Mouse (Mus musculus) left cerebral cortex, postnatal 25 days (tissue): ENCODE data around the gene Sntg2. TPM values are rescaled to one million over a fixed set of nuclear protein-coding genes. Genes with fewer than 3 reads are reported as not detected.

Source experiments
- DNase-seq, 2 experiments: peaks; one replicate each; pipeline ENCODE4 v3.0.0; 2022; ENCODE audit warnings: low spot score in 2 of 2, mixed read lengths in 1 of 2
- intact Hi-C: fragments of 180-260 bp; cut with DNase I; formaldehyde crosslinking; loops from one replicate; pipeline ENCODE4 v1.15.1; 2025
- total RNA-seq, 2 experiments: library from RNA; stranded (reverse); gene quantifications; 2 replicates each; pipeline ENCODE4 v1.2.3; 2021

Sntg2 gene
- total RNA-seq, result 1 to 10 TPM; 6.5 to 9.9 TPM

DNA sequence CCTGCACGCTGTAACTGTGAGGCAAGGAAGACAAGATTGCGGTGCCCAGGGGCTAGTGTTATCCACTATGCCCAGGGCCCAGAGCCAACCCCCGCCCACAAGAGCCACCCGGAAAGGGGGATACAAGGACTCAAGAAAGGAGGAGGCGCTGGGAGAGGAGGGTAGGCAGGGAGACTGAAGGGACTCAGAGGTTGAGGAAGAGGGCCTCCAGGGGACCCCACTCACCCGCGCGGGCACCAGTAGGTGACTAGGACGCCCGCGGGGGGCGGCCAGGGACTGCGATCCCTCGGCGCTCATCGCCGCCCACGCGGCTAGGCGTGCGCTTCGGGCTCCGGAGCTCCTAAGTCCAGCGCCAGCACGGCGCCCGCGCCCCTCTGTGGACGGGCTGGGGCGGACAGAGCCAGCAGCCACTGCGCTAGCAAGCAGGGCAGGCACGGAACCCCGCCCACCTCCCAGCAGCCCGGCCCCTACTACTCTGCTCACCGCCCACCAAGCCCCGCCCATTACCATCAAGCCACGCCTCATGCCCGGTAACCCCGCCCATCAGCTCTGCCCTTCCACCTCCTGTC is at the start of gene Sntg2:
TSS of gene Sntg2 (minus strand) at position 443 of the 569 bp plus-strand sequence.
- intact Hi-C loops, result loop anchor here (1.0 to 10.0 kb wide), 2 partner anchors 245 to 438 kb away; partner anchors contain the start of gene Pxdn
- DNase-seq, result peak; percentile 63 to 69

DNA sequence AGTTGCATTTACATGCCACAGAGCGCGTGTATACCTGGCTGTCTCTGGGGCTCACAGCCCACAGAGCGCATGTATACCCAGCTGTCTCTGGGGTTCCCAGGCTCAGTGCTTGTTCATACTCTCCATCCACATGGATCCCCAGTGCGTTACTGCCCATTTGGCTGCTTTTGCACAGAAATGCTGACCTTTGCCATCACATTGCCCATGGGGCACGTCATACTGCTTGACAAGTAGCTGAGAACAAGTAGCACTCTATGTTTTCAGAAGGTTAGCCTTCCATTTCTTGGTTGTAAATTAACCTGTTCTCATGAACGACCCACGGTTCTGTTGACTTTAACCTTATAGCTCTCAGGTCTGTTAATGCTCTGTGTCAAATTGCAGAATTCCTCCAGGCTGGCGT is 43.4 kb upstream of the Sntg2 start:
- DNase-seq, result no peak
- intact Hi-C loops, result no loop called here

DNA sequence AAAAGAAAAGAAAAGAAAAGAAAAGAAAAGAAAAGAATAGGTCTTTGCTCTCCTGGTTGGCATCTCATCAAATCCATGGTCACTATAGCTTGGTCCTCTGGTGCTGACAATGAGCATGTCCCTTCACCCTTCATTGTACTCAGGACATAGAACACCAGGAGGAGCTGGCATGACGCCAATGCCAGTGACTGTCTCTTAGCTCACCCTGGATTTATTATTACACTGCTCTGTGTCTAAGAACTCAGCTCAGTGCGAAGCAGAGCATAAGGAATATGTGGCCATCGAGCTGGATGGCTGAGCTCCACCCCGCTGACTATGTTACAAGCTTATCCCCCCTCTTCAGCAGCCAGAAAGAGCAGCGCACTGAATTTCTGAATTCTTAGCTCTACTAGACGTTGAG is 42.8 kb upstream of the Sntg2 start:
- DNase-seq, result no peak
- intact Hi-C loops, result no loop called here

DNA sequence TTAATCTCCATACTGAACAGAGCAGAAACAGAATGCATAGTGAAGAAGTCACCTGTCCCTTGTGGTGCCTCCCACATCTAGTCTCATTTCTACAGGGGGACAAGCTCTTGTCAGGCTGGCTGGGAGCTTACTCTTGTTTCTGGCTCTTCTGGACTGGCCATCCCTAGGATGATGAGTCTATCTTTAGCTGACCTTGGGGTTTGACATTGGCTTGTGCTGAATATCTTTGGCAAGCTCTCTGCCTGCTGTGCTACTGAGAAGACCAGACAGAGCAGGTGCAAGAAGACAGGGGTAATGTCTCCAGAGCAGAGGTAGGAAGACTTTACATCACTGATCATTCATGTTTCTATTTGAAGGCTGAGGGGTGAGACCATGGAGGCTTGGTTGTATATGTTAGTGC is 29.5 kb upstream of the Sntg2 start:
- no peak for DNase-seq
- intact Hi-C loops, result no loop called here

DNA sequence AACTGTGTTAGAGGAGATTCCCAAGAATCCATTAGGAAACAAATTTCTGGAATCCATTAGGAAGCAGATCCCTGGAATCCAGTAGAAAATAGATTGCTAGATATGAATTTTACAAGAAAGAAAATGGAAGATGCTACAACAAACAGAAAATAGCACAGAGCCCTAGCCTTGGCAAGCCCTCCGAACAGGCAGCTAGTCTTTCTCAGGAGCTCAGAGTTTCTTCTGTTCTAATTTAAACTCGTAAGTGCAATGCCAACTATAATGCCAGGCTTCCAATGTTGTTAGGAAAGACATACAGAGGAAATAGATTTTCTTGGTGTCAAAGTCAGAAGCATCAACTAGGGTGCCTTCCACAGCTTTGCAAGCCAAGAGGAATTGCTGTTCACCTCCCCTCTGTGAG is 27.4 kb upstream of the Sntg2 start:
- intact Hi-C loops, result no loop called here
- DNase-seq, result peak in 1 of 2 experiments; percentile 53

DNA sequence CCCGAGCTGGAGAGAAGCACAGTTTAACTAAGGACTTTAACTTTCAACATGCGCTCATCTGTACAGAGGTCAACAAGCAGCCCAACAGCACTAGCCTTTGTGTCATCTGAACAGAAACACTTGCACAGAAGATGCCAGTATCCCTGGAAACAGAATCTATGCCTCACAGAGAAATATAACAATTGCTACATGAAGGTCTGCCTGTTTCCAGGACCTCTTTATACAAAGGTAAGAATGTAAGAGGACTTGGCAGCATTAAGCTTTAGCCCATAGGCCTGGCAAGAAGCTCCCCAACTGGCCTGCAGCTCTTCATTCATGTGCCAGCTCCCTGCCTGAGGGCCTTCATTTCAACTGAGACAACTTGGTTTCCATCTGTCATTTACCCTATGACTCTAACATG is 26.9 kb upstream of the Sntg2 start:
- no peak for DNase-seq
- intact Hi-C loops, result no loop called here

DNA sequence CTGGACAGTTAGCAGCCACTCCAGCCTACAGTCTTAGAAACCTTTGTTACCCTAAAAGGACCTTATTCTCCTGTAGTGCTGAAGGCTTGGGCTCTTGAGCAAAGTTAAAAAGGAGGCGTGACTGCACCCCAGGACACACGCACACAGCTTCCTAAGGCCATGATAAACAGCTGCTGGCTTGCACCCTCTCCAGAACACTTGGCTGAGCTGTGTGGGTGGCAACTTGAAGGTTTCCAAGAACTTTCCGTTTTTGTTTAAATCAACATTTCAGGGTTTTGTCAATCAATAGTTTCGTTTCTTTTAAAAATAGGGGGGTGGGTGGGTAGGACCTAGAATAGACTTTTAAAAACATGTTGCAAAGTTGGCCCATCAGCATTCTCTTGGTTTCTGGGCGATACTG is 882 bp downstream of the Sntg2 start:
- intact Hi-C loops, result loop anchor here (10.0 kb wide), 1 partner anchor 437 kb away; the partner anchor contains the start of gene Pxdn

DNA sequence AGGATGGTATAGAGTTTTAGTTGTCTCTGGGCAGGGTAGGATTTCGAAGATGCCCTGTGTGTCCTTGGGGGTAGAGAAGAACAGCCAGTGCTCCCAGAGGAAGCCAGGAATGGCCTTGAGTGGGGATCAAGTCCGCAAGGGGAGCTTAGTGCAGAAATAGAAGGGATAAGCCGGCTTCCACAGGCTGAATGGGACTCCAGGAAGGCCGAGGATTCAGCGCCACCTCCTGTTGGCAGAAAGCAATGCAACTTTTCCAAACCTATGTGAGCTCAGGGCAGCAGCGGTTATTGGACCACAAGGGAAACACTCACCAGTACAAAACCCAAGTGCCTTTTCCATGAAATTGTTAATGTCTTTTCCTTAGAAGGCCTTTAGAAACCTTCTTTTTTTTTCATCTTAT is 3.4 kb downstream of the Sntg2 start:
- peak; percentile 87 to 93 for DNase-seq
- intact Hi-C loops, result loop anchor here (1.0 to 10.0 kb wide), 4 partner anchors 117 to 435 kb away; partner anchors contain the start of gene Pxdn

More for the DNA sequence above, 882 bp downstream of the Sntg2 start:
- DNase-seq, result no peak

DNA sequence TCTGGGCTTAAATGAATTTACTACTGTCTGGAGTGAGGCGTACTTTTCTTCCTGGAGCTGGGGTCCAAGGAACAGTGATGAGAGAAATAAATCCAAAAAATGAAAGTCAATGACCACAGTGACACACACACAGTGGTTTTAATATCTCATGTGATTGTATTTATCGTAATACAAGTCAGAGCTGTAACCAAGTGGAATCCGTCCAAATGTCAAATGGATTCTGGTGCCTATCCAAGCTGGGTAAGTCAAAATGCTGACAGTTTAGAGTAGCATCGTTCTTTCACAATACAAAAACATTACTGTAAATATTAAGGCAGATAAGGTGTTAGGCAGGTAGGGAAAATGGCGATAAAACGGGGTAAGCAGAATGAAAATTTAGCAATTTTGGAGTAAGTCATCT is 4.0 kb downstream of the Sntg2 start:
- intact Hi-C loops, result loop anchor here (1.0 to 5.0 kb wide), 2 partner anchors 117 to 170 kb away; no protein-coding TSS in a partner anchor
- no peak for DNase-seq

DNA sequence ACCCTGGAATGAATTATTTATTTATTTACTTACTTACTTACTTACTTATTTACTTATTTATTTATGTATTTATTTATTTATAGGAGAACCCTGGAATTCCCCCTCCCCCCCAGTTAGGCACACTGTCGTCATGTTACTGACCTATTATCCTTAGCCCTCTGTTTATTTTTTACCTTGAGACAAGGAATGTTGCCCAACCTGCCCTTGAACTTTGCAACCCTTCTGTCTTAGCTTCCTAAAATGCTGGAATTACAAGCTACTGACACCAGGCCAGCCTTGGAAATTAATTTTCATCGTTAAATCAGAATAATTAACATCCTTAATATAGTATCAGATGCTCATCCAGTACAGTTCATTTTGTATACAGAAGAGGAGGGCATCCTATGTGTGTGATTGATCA is 10.9 kb downstream of the Sntg2 start:
- intact Hi-C loops, result no loop called here

DNA sequence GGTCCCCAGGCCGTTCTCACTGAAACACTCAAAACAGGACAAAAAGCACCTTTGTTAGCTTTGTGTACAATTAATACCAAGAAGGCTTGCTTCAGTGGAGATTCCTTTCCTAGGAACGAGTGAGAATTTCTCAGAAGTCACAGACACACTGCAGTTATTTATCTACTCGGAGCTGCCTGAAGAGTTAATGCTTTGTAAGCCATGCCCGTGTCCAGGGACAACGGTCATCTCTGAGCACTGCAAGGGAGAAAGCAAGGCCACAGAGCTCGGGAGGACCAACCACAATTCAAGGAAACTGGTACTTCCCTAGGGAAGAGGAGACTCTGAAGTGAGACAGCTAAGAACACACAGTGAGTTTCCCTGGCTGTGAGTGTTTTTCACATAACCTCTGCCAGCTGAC is 15.5 kb downstream of the Sntg2 start:
- intact Hi-C loops, result no loop called here

More for the DNA sequence above, 10.9 kb downstream of the Sntg2 start:
- no peak for DNase-seq

DNA sequence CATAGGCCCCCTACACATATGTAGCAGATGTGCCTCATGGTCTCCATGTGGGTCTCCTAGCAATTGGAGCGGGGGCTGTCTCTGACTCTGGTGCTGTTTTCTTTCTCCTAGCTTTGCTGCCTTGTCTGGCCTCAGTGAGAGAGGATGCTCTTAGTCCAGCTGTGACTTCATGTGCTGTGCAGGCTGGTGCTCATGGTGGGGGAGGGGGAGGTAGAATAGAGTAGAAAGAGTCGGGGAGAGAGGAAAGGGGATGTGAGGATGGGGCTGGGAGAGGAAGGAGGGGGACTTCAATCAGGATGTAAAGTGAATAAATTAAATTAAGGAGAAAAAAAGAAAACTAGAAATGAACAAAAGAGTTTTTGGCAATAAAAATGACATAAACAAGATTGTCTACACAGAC is 20.8 kb downstream of the Sntg2 start:
- intact Hi-C loops, result no loop called here
- no peak for DNase-seq

More for the DNA sequence above, 15.5 kb downstream of the Sntg2 start:
- DNase-seq, result no peak

DNA sequence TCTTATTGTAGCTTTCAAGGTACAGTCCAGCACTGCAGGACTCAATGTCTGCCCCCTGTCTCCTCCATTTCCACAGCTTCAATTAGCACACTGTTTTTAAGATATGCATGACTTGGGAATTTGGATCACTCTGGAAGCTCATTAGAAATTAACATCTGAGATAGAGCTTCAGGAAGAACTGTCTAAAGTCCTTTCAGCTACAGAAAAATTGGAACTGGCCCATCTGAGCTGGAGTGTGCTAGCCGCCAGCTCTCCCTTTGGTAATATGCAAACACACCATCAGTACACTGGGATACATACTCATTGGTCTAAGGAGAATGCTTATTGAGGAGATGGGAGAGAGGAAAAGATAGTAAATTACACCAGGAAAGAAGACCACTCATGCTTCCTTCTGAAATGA is 25.1 kb downstream of the Sntg2 start:
- intact Hi-C loops, result no loop called here

DNA sequence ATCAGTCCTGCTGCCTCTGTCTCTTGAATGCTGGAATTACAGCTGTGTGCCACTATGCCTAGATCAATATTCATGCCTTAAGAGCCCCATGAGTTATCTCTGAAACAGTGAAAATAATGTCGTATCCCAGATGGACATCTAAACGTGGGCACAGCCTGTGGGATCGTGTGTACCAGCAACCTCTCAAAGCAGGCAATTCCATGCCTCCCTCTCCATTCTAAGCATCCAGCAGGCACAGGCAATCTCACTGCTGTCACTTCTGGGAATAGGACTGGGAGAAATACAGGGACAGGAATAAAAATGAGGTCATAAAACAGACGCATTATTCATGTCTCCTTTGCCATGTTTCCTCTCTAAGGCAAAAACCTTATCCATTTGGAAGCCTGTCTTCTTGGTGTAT is 25.9 kb downstream of the Sntg2 start:
- intact Hi-C loops, result no loop called here
- peak in 1 of 2 experiments; percentile 47 for DNase-seq

More for the DNA sequence above, 25.1 kb downstream of the Sntg2 start:
- DNase-seq, result no peak

DNA sequence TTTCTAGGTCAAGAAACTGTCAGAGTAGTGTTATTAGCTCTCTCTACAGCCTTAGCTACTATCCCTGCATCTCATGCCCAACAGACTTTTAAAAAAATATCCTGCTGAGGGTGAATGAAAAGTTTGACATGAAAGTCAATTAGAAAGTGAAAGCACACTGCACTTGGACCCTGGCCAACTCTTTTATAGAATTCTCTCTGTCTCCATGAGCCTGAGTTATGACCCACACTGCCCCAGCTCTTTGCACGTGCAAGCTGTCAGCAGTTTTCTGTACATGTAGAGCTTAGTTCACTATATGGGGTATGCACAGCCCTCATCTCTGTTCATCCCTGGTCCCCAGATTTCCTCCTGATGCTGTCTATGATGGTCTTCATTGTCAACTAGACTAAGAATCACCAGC is 28.4 kb downstream of the Sntg2 start:
- intact Hi-C loops, result no loop called here

DNA sequence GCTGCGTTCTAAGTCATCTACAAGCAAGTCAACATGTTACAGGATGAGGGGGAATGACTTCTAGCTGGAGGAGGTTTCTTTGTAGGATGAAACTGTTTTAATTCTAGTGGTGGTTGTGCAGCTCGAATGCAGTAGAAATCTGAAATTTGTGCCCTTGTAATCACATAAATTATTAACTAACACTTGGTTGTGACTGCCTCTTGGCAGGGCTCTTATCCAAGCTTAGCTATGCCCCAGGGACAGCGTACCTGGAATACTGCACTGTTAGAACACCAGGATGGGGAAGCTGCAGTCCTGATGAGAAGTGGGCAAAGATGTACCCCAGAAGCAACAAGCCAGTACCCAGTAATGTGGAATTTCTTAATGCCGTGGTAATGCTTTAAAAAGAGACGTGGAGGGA is 36.9 kb downstream of the Sntg2 start:
- no peak for DNase-seq
- intact Hi-C loops, result no loop called here

More for the DNA sequence above, 28.4 kb downstream of the Sntg2 start:
- DNase-seq, result no peak

DNA sequence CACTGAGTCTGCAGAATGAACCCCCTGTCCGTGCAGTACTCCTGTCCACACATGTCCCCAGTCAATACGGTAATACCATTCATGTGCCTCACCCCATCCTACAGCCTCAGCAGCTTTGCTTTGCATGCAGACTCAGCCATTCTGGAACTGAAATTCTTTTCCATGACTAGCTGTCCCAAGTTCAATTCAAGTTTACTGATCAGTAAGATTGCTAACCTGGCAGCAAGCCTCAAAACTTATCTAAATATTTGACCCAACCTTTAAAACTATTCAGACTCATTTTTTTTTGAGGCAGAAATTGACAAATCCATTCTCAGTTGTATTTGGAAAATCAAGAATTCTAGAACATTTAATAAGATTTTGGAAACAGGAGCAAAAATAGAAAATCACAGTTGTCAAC is 38.7 kb downstream of the Sntg2 start:
- no peak for DNase-seq
- intact Hi-C loops, result no loop called here

DNA sequence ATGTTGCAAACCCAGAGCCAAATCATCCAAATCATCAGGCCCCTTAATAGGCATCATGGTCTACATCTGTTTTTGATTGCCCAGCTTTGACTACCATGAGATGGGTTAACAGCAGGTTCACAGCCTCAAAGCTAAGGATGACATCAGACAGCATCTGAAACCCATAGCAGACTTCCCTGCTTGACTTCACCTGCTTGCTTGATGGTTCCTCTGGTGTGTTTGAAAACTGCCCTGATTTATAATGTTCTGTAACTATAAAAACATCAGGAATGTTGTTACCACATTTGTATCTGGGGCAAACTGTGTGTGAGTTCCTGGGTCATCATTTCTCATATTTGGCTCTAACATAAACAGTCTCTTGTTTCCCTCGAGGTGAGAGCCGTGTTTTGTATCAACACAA is 55.2 kb downstream of the Sntg2 start:
- intact Hi-C loops, result no loop called here
- DNase-seq, result no peak

DNA sequence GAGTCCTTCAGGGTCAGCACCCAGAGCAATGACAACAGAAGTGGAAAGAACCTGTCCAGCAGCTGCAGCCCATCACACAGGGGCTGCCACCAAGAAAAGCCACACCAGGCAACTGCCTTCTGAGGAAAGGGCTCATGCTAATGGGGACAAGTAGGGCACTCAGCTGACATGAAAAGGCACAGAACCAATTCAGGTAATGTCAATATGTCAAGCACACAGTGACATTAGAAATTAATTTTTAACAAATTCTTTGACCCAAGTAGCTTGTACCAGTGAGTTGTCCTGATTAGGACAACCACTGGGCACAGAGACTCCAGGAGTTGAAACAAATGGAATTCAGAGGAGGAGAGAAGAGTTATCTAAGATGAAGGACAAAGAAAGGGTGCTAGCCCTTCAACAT is 60.2 kb downstream of the Sntg2 start:
- intact Hi-C loops, result no loop called here
- no peak for DNase-seq

DNA sequence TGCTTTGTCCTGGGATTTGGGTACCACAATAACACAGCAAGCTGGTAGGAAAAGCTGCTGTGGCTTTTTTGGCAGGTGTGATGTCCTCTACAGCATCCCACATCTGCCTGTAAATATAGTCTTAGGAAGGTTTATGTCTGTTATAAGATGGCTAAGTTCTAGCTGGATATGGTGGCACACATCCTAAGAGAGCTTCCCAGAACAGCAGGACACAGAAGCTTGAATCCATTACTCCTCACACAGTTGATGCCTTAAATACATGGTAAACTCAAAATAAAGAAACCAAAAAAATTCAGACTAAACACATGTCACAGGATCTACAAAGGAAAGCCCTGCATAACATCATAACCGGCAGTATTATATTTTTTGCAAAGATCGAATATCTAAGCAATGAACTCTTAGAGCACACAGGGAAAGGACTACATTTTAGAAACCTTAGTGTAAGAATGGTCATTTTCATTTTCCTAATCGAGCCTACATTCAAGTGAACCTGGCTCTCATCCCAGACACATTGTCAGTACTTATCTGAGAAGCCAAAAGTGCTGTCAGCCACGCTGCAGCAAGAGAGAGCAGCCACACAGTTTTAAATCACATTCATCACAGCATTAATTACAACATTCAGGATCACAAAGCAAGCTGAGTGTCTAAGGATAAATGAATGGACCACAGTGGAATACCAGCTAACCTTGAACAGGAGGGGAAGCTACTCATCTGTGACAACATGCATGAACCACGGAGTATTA is 64.8 kb downstream of the Sntg2 start:
- peak in 1 of 2 experiments; percentile 37 for DNase-seq
- intact Hi-C loops, result no loop called here
